Mouse (Mus musculus): ENCODE results near the gene Ntn1.

Ntn1 gene

DNA sequence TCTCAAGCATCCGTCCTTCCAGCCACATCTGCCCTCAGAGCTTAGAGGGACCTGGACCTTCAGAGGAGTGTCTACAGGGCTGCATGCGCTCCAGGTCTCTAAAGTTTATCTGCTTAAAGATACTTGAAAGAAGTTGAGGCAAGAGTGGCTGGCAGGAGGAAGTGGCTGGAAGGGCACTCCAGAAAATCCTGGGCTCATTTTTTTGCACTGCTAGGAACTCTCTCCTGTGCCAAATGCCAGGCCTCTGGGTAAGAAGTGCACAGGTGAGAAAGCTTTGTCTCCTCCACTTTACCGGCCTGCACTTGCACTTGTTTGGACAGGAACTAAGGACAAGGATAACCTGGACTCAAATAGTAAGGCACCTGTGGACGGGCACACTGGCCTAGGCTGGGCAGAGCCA, 232.2 kb downstream of the Ntn1 start:
- no peak for DNase-seq

DNA sequence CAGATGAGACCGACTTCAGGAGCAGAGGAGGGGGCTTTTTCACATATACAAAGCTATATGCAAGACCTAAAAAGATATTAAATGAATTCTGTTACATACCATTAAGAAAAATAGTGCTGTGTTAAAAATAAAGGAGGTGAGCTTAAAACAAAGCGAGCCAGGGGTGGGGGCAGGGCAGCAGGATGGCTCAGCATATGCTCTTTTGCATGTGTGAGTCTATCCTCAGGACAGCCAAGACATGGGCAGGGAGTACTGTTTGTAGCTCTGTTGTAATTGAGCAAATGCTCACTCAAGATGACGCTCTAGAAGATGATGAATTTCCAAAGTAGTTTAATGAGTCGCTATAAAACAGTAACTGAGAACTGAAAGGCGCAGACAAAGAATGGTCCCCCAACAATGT, 236.2 kb downstream of the Ntn1 start:
- peak in 1 of 2 experiments; percentile 10 for DNase-seq

DNA sequence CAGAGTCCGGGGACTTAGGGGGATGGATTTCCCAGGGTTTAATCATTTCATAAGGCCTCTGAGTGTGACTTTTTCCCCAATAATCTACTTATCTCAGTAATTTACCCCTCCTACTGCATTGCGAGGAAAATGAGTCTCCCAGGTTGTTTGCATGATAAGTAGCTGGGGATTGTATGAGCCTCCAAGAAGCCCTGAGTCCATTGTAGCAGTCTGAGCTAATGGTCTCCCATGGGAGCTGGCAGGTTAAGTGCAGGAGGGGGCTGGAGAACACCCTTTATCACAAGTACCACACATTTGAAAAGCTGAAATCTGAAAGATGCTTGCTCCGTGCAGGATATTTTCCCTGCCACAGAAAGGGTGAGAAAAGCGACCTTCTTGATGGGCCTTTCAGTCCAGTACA, 240.8 kb downstream of the Ntn1 start:
- no peak for DNase-seq
